Mouse (Mus musculus) embryonic fibroblast, embryonic 13.5 days (primary cell): ENCODE measurements around the gene Ifi27l2a. TPM values are rescaled to one million over a fixed set of nuclear protein-coding genes. Genes with fewer than 3 reads are reported as not detected.
"Not testable (repeated sequence)": the region's sequence is repeated elsewhere in the genome, so short reads cannot be mapped to it uniquely, and the experiment has no call there.

Source experiments
- H3K27ac ChIP-seq: 2 replicates; pipeline ENCODE4 v1.5.1; 2012; ENCODE audit warnings: low read length, control low read depth, inconsistent platforms; ENCODE audit not compliant: insufficient read depth
- H3K4me1 ChIP-seq: 2 replicates; pipeline ENCODE4 v1.6.1; 2011; ENCODE audit warnings: low read length; ENCODE audit not compliant: control insufficient read depth, insufficient read depth
- H3K4me3 ChIP-seq: 2 replicates; pipeline ENCODE4 v1.5.1; 2011; ENCODE audit warnings: mild to moderate bottlenecking, control low read depth, low read length; ENCODE audit not compliant: insufficient read depth
- CTCF ChIP-seq: IDR thresholded peaks from 2 replicates; pipeline ENCODE4 v1.5.1; 2011; ENCODE audit warnings: mild to moderate bottlenecking, control low read depth, low read length, moderate library complexity, borderline replicate concordance; ENCODE audit not compliant: insufficient read depth
- POLR2A ChIP-seq: IDR thresholded peaks from 2 replicates; pipeline ENCODE4 v1.6.1; 2011; ENCODE audit warnings: low read depth, mild to moderate bottlenecking, control low read depth, low read length, moderate library complexity
- polyA plus RNA-seq: library from polyadenylated mRNA; stranded (reverse); fragments of >200 nt; gene quantifications from 2 replicates; pipeline ENCODE4 v1.2.4, GENCODE M21; 2011; ENCODE audit warnings: low read depth; ENCODE audit not compliant: missing spikeins, insufficient read length

The Ifi27l2a gene
- polyA plus RNA-seq, 1 experiment: 5.5 TPM

DNA sequence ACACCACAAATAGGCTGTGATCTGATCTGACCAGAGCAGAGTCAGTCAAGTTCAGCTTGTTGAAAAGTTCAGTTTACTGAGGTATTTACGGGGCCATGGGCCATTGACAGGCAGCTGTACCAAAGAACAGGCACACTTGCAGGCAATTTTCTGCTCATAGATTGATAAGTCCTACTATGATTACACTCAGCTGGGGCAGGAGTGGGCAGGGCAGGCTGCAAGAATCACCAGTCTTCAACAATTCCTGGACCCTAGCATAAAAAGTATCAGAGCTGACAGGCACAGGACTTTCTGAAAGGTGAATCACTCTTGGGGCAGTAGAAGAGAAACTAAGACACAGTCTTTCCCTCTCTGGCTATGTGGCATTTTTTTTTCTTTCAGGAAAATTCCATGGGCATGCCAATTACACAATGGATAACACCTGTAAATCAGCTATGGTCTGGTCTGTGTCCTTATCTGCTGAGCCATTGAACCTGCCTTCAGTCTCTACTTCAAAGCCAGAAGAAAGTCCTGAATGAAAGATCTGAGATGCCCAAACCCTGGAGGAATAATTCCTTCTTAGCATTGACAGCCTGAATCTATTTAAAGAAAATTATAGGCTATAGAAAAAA lies 33.4 kb upstream of the Ifi27l2a start:
- TF ChIP-seq CTCF (no peak), POLR2A (no peak)
- H3K4me1 ChIP-seq: no peaks in the 10 kb centered on the region
- no peak overlapping the region for H3K4me3 ChIP-seq
- no peak overlapping the region for H3K27ac ChIP-seq

DNA sequence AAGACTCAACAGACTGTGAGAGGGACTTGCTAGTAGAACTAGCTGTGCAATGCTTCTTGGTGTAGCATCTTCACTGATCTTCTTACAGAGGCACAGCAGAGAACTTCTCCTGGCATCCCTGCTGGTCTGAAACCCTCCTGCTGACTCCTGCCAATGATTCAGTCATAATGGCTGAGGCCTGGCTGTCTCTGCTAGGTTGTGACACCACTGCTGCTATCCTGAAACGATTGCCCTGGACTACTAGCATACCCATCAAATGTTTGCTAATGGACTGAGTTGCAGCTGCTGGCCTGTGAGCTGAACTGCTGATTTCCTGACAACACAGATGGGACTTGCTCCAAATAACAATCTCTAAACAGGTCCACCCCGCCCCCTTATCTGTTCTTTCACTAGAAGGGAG lies 31.0 kb upstream of the Ifi27l2a start:
- no peaks in the 10 kb centered on the region for H3K4me1 ChIP-seq
- H3K4me3 ChIP-seq: no peak overlapping the region
- no peak for TF ChIP-seq POLR2A
- TF ChIP-seq CTCF: no peak

DNA sequence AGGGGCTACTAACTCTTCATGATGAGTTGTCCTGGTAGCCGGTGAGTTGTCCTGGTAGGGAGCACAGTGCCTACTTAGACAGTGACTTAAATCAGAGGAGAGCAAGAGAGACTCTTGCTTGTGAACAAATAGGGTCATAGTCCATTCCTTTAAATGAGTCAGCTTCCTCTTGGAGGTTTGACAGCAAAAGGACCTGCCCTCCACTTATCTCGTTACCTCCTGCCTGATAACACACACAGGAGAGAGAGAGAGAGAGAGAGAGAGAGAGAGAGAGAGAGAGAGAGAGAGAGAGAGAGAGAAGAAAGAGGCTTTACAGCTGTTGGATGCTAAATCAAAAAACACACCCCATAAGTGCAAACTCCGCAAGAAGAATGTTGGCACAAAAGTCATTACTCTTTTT lies 13.7 kb upstream of the Ifi27l2a start, which contains the start of gene Ifi27l2b:
TSS of gene Ifi27l2b (minus strand) at position 84 of the 400 bp plus-strand sequence.
- no peaks in the 10 kb centered on the region for H3K4me1 ChIP-seq
- H3K27ac ChIP-seq: no peak within 1 kb of the TSS
- no peak for TF ChIP-seq POLR2A
- TF ChIP-seq CTCF: no peak
- no peak within 1 kb of the TSS for H3K4me3 ChIP-seq

More for the DNA sequence above, 31.0 kb upstream of the Ifi27l2a start:
- no peak overlapping the region for H3K27ac ChIP-seq

DNA sequence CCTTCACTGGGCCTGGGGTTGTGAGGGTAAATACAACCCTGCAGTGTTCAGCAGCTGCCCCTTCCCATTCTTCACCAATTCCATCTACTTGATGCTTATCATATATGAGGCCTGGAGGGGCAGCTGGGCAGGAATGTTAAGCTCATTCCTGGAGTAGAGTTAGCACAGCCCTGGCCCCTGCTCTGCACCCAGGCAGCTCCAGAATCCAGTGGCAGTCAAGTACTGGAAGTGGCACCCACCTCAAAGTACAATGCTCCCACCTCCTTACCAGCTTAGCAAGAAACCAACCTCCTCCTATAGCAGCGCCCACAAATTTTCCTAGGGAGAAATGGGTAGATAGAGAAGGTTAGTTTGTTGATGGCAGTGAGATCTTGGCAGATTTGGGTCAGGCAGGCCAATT lies 13.2 kb upstream of the Ifi27l2a start:
- H3K27ac ChIP-seq, H3K4me1 ChIP-seq, H3K4me3 ChIP-seq: not testable (repeated sequence)

DNA sequence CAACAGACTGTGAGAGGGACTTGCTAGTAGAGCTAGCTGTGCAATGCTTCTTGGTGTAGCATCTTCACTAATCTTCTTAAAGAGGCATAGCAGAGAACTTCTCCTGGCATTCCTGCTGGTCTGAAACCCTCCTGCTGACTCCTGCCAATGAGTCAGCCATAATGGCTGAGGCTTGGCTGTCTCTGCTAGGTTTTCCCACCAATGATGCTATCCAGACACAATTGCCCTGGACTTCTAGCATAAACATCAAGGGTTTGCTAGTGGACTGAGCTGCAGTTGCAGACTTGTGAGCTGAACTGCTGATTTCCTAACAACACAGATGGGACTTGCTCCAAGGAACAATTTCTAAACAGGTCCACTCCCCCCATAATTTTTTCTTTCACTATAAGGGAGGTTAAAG lies 9.9 kb upstream of the Ifi27l2a start:
- Histone ChIP-seq H3K27ac (no peak overlapping the region), H3K4me3 (no peak overlapping the region), H3K4me1 (no peaks in the 10 kb centered on the region)
- no peak for TF ChIP-seq CTCF
- no peak for TF ChIP-seq POLR2A

DNA sequence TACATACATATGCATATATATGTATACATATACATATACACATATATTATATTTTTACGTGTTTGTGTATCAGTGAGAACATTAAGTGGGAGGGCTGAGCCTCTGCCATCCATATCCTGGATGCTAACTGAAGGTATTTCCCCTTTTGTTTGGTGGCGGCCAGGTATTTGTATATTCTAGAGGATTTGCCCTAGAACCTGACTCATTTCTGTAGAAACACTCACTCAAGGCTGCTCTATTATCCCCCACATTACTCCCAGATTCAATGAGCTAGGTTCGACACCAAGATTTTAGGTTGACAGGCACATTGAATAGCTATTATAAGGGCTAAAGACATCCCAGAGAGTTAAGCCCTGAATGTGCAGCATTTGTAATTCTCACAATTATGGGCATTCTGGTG lies 1.6 kb upstream of the Ifi27l2a start:
- Histone ChIP-seq H3K4me1 (no peaks in the 10 kb centered on the region), H3K27ac (no peak overlapping the region), H3K4me3 (no peak overlapping the region)
- TF ChIP-seq CTCF (no peak), POLR2A (no peak)

DNA sequence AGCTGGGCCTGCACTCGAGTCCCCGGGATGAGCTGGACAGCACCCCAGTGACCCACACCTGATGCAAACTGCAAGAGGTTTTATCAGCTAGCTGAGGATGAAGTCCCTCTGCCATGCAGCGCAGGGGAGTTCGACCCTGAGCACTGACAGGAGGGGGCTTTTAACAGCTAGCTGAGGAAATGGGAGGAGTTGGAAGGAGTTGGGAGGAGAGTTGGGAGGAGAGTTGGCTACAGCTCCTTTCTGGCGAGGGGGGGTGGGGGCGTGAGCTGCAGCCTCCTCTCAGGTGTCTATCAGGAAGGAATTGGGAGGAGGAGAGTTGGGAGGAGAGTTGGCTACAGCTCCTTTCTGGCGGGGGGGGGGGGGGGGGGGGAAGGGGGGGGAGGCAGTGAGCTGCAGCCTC lies 781 bp upstream of the Ifi27l2a start:
- not testable (repeated sequence) for H3K27ac ChIP-seq, H3K4me3 ChIP-seq, H3K4me1 ChIP-seq

DNA sequence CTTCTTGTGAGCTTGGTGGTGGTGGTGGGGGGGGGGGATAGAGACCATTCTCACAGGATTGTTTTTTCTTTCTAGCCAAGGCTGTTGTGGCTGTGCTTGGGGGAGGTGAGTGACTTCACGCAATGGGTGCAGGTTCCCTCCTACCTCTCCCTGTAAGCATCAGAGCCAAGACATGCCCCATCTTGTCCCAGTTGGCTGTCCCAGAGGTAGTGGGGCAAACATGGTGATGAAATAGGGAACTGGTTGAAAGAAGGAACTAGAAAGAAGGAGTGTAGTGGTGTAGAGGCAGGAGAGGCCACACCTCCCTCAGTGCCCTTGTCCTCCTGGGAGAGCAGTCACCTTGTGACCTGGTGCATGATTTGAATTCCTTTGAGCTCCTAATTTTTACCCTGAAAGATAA lies 5.9 kb downstream of the Ifi27l2a start:
- H3K4me1 ChIP-seq: no peaks in the 10 kb centered on the region; the same call in none of the 2 replicates
- no peak overlapping the region for H3K4me3 ChIP-seq
- TF ChIP-seq CTCF (no peak), POLR2A (no peak)
- no peak overlapping the region for H3K27ac ChIP-seq

DNA sequence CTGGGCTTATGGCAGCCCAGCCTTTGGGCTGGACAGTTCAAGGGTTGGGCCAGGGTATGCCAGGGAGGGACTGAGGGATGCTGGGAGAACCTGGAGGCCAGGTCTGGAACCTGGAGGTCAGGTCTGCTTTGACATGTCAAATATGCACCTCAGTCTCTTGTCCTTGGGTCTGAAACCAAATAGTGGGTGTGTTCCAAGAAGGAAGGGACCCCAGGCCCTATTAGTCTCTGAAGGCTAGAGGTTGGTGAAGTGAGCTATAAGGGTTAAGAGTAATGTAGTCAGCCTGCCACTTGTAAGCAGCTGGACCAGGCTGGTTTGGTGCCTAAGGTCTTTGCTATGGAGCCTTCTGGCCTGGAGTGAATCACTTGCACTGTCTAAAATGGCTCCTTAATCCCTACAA lies 8.6 kb downstream of the Ifi27l2a start:
- TF ChIP-seq POLR2A: no peak; the same call in 1 of the 2 replicates
- no peak for TF ChIP-seq CTCF
- H3K27ac ChIP-seq: no peak overlapping the region
- peak overlapping the region; percentile 47 for H3K4me3 ChIP-seq
- no peaks in the 10 kb centered on the region; the same call in none of the 2 replicates for H3K4me1 ChIP-seq

DNA sequence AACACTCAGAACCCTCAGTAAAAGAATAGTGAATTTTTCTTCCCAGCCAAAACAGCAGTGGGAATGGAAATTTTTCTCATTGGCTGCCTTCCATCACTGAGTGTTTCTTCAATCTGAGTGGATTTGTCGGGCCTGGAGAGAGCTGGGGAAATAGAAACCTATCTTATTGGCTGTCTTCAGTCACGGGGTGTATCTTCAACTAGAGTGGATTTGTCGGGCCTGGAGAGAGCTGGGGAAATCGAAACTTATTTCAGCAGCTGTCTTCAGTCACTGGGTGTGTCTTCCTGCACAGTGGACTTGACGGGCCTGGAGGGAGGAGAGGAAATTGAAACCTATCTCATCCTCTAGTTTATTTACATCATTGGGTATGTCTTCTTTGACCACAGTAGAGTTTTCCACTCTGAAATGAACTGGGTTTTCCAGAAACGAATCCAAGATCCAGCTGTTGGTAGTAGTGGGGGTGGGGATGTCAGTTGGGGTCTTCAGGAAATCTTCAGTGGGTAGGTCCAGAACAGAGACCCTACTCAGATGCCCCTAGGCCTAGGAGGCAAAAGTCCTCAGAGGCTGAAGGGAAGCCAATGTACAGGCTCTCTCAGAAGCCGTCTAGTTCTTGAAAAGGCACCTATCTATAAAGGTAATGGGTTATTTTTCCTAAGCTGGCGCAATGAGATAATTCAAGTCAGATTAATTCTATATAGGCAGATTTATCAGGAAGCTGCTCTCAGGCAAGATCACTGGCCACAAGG lies 9.3 kb downstream of the Ifi27l2a start, which contains the start of gene Ifi27:
TSS of gene Ifi27 (plus strand) at position 226 of the 746 bp plus-strand sequence.
- H3K27ac ChIP-seq: peak within 1 kb of the TSS; percentile 69
- H3K4me3 ChIP-seq: peak within 1 kb of the TSS; percentile 47
- TF ChIP-seq POLR2A (peak; percentile 86), CTCF (no peak)

DNA sequence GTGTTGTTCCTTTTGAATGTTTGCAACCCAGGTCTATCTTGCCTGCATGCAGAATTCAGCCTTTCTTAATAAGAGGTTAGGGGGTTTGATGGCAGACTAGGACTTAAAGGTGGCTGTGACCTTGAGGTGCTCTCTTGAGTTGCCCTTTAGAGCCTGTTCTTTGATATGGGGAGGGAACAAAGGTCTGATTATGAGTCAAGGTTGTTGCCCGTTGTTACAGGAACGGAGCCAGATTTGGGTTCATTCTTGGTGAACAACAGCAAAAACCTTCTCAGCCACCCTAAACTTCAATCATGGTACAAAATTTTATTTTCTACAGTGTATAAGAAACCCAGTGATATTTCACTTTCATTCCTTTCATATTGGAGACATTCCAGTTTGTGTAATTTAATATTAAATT lies 10.1 kb downstream of the Ifi27l2a start:
- H3K4me1 ChIP-seq: no peaks in the 10 kb centered on the region; the same call in none of the 2 replicates
- H3K4me3 ChIP-seq: no peak overlapping the region
- TF ChIP-seq CTCF (no peak), POLR2A (no peak)
- peak overlapping the region; percentile 54 for H3K27ac ChIP-seq

More for the DNA sequence above, 9.3 kb downstream of the Ifi27l2a start, which contains the start of gene Ifi27:
- no peaks in the 10 kb centered on the region; the same call in none of the 2 replicates for H3K4me1 ChIP-seq
